Mouse (Mus musculus) MEL (cell line): ENCODE results near the gene Urad. TPM values are rescaled to one million over a fixed set of nuclear protein-coding genes. Genes with fewer than 3 reads are reported as not detected.

Source experiments
- DNase-seq: peaks from one replicate; pipeline ENCODE4 v3.0.0; 2011; ENCODE audit warnings: low read depth, low spot score
- H3K27ac ChIP-seq: 2 replicates; pipeline ENCODE4 v1.5.1; 2012; ENCODE audit warnings: low read depth, mild to moderate bottlenecking, control low read depth, low read length, moderate library complexity; ENCODE audit not compliant: control insufficient read depth
- H3K27me3 ChIP-seq, 2 experiments: fragments of 150-350 bp in 1 of 2; sonication (generic) in 1 of 2; 2 replicates each; pipeline ENCODE4 v1.6.1; 2012; ENCODE audit warnings: low read length in 2 of 2, mild to moderate bottlenecking in 2 of 2, improper control_type of control experiment in 1 of 2, moderate library complexity in 1 of 2; ENCODE audit not compliant: insufficient read depth in 2 of 2, control insufficient read depth in 1 of 2
- H3K36me3 ChIP-seq, 2 experiments: 2 replicates each; pipeline ENCODE4 v1.6.1; 2012 to 2014; ENCODE audit warnings: low read length in 2 of 2, improper control_type of control experiment in 1 of 2, inconsistent platforms in 1 of 2, mild to moderate bottlenecking in 1 of 2; ENCODE audit not compliant: insufficient read depth in 2 of 2, control insufficient read depth in 1 of 2
- H3K4me1 ChIP-seq, 2 experiments: fragments of 150-350 bp in 1 of 2; sonication (generic) in 1 of 2; 2 replicates each; pipeline ENCODE4 v1.6.1; 2012; ENCODE audit warnings: low read length in 2 of 2, improper control_type of control experiment in 1 of 2, mild to moderate bottlenecking in 1 of 2; ENCODE audit not compliant: insufficient read depth in 2 of 2, control insufficient read depth in 1 of 2
- H3K4me3 ChIP-seq, 2 experiments: fragments of 150-350 bp in 1 of 2; sonication (generic) in 1 of 2; 2 replicates each; pipeline ENCODE4 v1.5.1; 2012; ENCODE audit warnings: low read depth in 2 of 2, low read length in 2 of 2, mild to moderate bottlenecking in 2 of 2, moderate library complexity in 2 of 2, control low read depth in 1 of 2, improper control_type of control experiment in 1 of 2; ENCODE audit not compliant: control insufficient read depth in 1 of 2, insufficient read depth in 1 of 2
- H3K79me2 ChIP-seq: 2 replicates; pipeline ENCODE4 v1.6.1; 2012; ENCODE audit warnings: mild to moderate bottlenecking, low read length, moderate library complexity; ENCODE audit not compliant: control insufficient read depth, poor library complexity, insufficient read depth
- H3K9ac ChIP-seq: 2 replicates; pipeline ENCODE4 v1.6.1; 2012; ENCODE audit warnings: low read depth, mild to moderate bottlenecking, control low read depth, low read length, moderate library complexity; ENCODE audit not compliant: control insufficient read depth, poor library complexity, severe bottlenecking
- H3K9me3 ChIP-seq: fragments of 150-350 bp; sonication (generic); replicated peaks from 2 replicates; pipeline ENCODE4 v1.6.1; 2012; ENCODE audit warnings: mild to moderate bottlenecking, low read length, improper control_type of control experiment, moderate library complexity; ENCODE audit not compliant: insufficient read depth
- CHD2 ChIP-seq: IDR thresholded peaks from 2 replicates; pipeline ENCODE4 v1.6.1; 2011; ENCODE audit warnings: low read length, improper control_type of control experiment
- CTCF ChIP-seq, 3 experiments: IDR thresholded peaks in 2 of 3; conservative IDR thresholded peaks in 1 of 3; 2 replicates each; pipeline ENCODE4 v1.5.1; 2011 to 2012; ENCODE audit warnings: low read length in 3 of 3, low read depth in 2 of 3, mild to moderate bottlenecking in 2 of 3, improper control_type of control experiment in 1 of 3, inconsistent platforms in 1 of 3, mixed read lengths in 1 of 3, moderate library complexity in 1 of 3; ENCODE audit not compliant: control insufficient read depth in 1 of 3, insufficient read depth in 1 of 3, poor library complexity in 1 of 3, severe bottlenecking in 1 of 3
- E2F4 ChIP-seq: IDR thresholded peaks from 2 replicates; pipeline ENCODE4 v1.6.1; 2011; ENCODE audit warnings: low read depth, low read length, improper control_type of control experiment, borderline replicate concordance
- ELF1 ChIP-seq: IDR thresholded peaks from 2 replicates; pipeline ENCODE4 v1.6.1; 2014; ENCODE audit warnings: low read depth, mild to moderate bottlenecking, inconsistent platforms, low read length, improper control_type of control experiment, moderate library complexity
- ETS1 ChIP-seq: IDR thresholded peaks from 2 replicates; pipeline ENCODE4 v1.6.1; 2012; ENCODE audit warnings: low read depth, mild to moderate bottlenecking, inconsistent platforms, low read length, improper control_type of control experiment, moderate library complexity
- GATA1 ChIP-seq: IDR thresholded peaks from 2 replicates; pipeline ENCODE4 v1.6.1; 2011; ENCODE audit warnings: low read depth, low read length, improper control_type of control experiment
- JUND ChIP-seq: IDR thresholded peaks from 2 replicates; pipeline ENCODE4 v1.6.1; 2011; ENCODE audit warnings: low read depth, mild to moderate bottlenecking, improper control_type of control experiment, low read length
- KAT2A ChIP-seq: conservative IDR thresholded peaks from 2 replicates; pipeline ENCODE4 v1.6.1; 2012; ENCODE audit warnings: low read depth, low read length, improper control_type of control experiment, inconsistent platforms
- MAFK ChIP-seq: IDR thresholded peaks from 2 replicates; pipeline ENCODE4 v1.6.1; 2011; ENCODE audit warnings: low read depth, mild to moderate bottlenecking, low read length, improper control_type of control experiment, borderline replicate concordance
- MYC ChIP-seq: IDR thresholded peaks from 2 replicates; pipeline ENCODE4 v1.6.1; 2011; ENCODE audit warnings: low read depth, mild to moderate bottlenecking, low read length, improper control_type of control experiment, moderate library complexity
- NELFE ChIP-seq: IDR thresholded peaks from 2 replicates; pipeline ENCODE4 v1.6.1; 2011; ENCODE audit warnings: low read depth, low read length, improper control_type of control experiment
- POLR2AphosphoS2 ChIP-seq: IDR thresholded peaks from 2 replicates; pipeline ENCODE4 v1.6.1; 2011; ENCODE audit warnings: low read length, improper control_type of control experiment
- RAD21 ChIP-seq: IDR thresholded peaks from 2 replicates; pipeline ENCODE4 v1.6.1; 2011; ENCODE audit warnings: mild to moderate bottlenecking, low read depth, low read length, improper control_type of control experiment
- USF1 ChIP-seq: IDR thresholded peaks from 2 replicates; pipeline ENCODE4 v1.6.1; 2014; ENCODE audit warnings: low read depth, mild to moderate bottlenecking, inconsistent platforms, low read length, improper control_type of control experiment, moderate library complexity
- USF2 ChIP-seq, 2 experiments: IDR thresholded peaks; 2 replicates each; pipeline ENCODE4 v1.6.1; 2011 to 2012; ENCODE audit warnings: improper control_type of control experiment in 2 of 2, low read length in 2 of 2, borderline replicate concordance in 1 of 2, inconsistent platforms in 1 of 2, low read depth in 1 of 2, mild to moderate bottlenecking in 1 of 2; ENCODE audit not compliant: insufficient read depth in 1 of 2
- ZMIZ1 ChIP-seq: IDR thresholded peaks from 2 replicates; pipeline ENCODE4 v1.6.1; 2012; ENCODE audit warnings: low read depth, mild to moderate bottlenecking, inconsistent platforms, low read length, improper control_type of control experiment, moderate library complexity
- polyA plus RNA-seq, 2 experiments: library from polyadenylated mRNA; stranded (reverse) in 1 of 2; unstranded in 1 of 2; fragments of >175 nt in 1 of 2; fragments of >200 nt in 1 of 2; gene quantifications; 2 replicates each; pipeline versions ENCODE4 v1.2.1 to v1.2.4; 2012; ENCODE audit warnings: low replicate concordance in 2 of 2, low read depth in 1 of 2; ENCODE audit not compliant: insufficient read length in 2 of 2, insufficient read depth in 1 of 2, missing spikeins in 1 of 2
- total RNA-seq: library from RNA; depleted of rRNA; stranded (reverse); fragments of 300-350 nt; gene quantifications from 2 replicates; pipeline ENCODE4 v1.2.3, GENCODE M21; 2012

The Urad gene
- total and polyA plus RNA-seq, 3 experiments: not detected

DNA sequence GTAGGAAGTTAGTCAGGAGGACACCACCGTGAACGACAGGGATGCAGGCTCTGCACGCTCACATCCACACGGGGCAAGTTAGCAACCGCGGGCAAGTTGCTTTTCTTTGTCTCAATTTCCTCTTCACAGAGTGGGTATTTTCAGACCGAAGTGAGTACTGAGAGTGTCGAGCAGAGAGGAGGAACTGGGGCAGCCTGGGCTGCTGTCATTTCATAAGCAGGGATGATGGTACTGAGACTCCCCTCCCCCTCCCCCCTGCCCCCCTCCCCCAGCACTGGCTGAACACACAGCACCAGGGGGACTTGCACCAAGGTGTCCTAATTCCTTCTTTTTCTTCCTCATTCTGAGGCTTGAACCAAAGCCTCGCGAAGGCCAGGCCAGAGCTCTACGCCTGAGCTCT, 17.3 kb upstream of the Urad start:
- H3K36me3 ChIP-seq: no peaks in the 10 kb centered on the region
- no peak overlapping the region for H3K4me3 ChIP-seq
- H3K79me2 ChIP-seq: no peaks in the 10 kb centered on the region
- H3K4me1 ChIP-seq: no peaks in the 10 kb centered on the region
- no peak overlapping the region for H3K27ac ChIP-seq
- DNase-seq: no peak
- no peak for TF ChIP-seq CTCF (IDR thresholded peaks at IDR 0.05 in 2 of 3, conservative IDR thresholded peaks at IDR 0.05 in 1 of 3; ENCODE audit: control insufficient read depth in 1 of 3, insufficient read depth in 1 of 3, low read depth in 2 of 3, low read length in 3 of 3, poor library complexity in 1 of 3, severe bottlenecking in 1 of 3)
- H3K9me3 ChIP-seq: no peaks in the 10 kb centered on the region
- H3K27me3 ChIP-seq: no peaks in the 10 kb centered on the region
- H3K9ac ChIP-seq: no peak overlapping the region

GRCm38 (mm10) chr5:147338967-147339366, 16.7 kb upstream of the Urad start:
- TF ChIP-seq E2F4 (no peak), POLR2AphosphoS2 (no peak), NELFE (no peak), ELF1 (no peak), CHD2 (no peak)
- TF ChIP-seq, all 39 proteins: peak for 0
- no peaks in the 10 kb centered on the region for H3K9me3 ChIP-seq
- no peaks in the 10 kb centered on the region for H3K79me2 ChIP-seq
- H3K36me3 ChIP-seq: no peaks in the 10 kb centered on the region
- H3K4me1 ChIP-seq: no peaks in the 10 kb centered on the region
- H3K9ac ChIP-seq: no peak overlapping the region
- no peaks in the 10 kb centered on the region for H3K27me3 ChIP-seq
- no peak for DNase-seq
- H3K4me3 ChIP-seq: no peak overlapping the region
- H3K27ac ChIP-seq: no peak overlapping the region

DNA sequence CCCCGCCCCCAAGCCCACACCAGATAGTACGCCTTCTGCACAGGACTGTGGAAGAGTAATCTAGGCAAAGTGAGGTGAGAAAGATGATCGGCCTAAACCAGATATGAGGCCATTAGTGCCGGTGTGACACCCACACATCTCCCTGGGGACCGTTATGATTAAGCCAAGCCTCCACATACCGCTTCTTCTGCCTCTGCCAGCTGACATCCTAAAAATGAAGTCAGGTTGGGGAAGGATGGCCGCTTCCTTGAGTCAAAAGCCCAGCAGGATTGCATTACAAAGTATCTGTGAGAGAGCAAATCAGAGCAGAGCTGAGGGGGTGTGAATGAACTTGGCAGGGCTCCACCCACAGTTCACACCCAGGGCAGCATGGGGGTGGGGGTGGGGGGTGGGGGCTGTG, 10.5 kb upstream of the Urad start:
- no peak for TF ChIP-seq USF2 (IDR thresholded peaks at IDR 0.05; ENCODE audit: borderline replicate concordance in 1 of 2, insufficient read depth in 1 of 2, low read depth in 1 of 2, low read length in 2 of 2)
- no peak for TF ChIP-seq GATA1
- TF ChIP-seq MAFK: no peak
- no peak for TF ChIP-seq JUND
- TF ChIP-seq ETS1: no peak
- TF ChIP-seq ELF1: no peak
- no peak for TF ChIP-seq KAT2A
- TF ChIP-seq CTCF (IDR thresholded peaks at IDR 0.05 in 2 of 3, conservative IDR thresholded peaks at IDR 0.05 in 1 of 3; ENCODE audit: control insufficient read depth in 1 of 3, insufficient read depth in 1 of 3, low read depth in 2 of 3, low read length in 3 of 3, poor library complexity in 1 of 3, severe bottlenecking in 1 of 3): no peak
- TF ChIP-seq MYC: no peak
- no peak for TF ChIP-seq E2F4
- no peak for TF ChIP-seq POLR2AphosphoS2
- TF ChIP-seq ZMIZ1: no peak
- no peak for TF ChIP-seq USF1
- TF ChIP-seq RAD21: no peak
- DNase-seq: no peak

More for the DNA sequence above, 10.5 kb upstream of the Urad start:
- Histone ChIP-seq H3K79me2 (no peaks in the 10 kb centered on the region), H3K4me3 (no peak overlapping the region), H3K36me3 (no peaks in the 10 kb centered on the region), H3K4me1 (no peaks in the 10 kb centered on the region), H3K27ac (no peak overlapping the region), H3K9ac (no peak overlapping the region), H3K9me3 (no peaks in the 10 kb centered on the region), H3K27me3 (no peaks in the 10 kb centered on the region)
